Comparison of ENCODE assay signal across 21 mouse cellular contexts in the genomic region with DNA sequence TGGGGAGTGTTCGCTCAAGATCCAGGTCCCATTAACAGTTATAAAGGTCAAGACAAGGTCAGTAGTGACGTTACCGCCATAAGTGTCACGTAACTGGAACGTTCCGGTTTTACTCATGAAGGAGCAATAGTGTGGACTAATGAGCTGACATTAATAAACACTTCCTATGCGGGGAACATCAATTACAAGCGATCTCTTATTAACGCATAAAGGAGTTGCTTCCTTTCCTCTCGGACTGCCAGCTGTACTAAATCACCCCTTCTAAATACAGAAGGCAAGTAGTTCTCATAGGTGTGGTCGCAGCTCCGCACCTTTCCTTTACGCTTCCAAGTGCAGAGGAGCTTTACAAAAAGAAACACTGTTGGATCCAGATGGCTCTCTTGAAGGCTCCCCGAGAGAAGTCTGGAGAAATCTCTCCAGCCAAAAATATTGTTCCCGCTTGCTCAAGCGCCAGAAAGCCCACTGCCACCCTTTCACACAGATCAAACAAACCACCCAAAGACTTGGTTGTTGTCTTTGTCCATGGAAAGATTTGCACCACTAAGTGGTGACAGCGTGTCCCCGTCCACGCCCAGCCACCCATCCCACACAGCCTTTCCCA.
DNase-seq lines count a peak whose midpoint lies in the region; ATAC-seq and TF ChIP-seq lines count a peak whose summit lies in the region.
"Had no signal": no experiment of that assay in that cellular context is flagged by ENCODE, and none has a peak within 500 bp of the region (broad histone marks: within the 10 kb centered on the region; RNA-seq: fewer than 3 reads in every experiment).

No protein-coding gene starts in this region.

- peaks cover 11% of the 10 kb centered on the region for H3K4me1 ChIP-seq in forebrain, embryonic 11.5 days (replicated peaks; ENCODE audit: control insufficient read depth, insufficient read depth, low read length)
- peaks cover 14% of the 10 kb centered on the region for H3K4me1 ChIP-seq in forebrain, embryonic 15.5 days
- peaks cover 37% of the 10 kb centered on the region for H3K4me1 ChIP-seq in limb, embryonic 12.5 days (replicated peaks)
- H3K4me1 ChIP-seq: embryonic facial prominence, embryonic 12.5 days; liver, embryonic 13.5 days had no signal

- no peak for TF ChIP-seq CTCF in left cerebral cortex, adult 2 months (IDR thresholded peaks at IDR 0.05)

- DNase-seq in forebrain, embryonic 11.5 days (ENCODE audit: low spot score): peak; percentile 41
- DNase-seq in left cerebral cortex, postnatal 4 days: peak; percentile 63
- no peak for DNase-seq in left cerebral cortex, adult 2 months (ENCODE audit: extremely low spot score in 1 of 2, low spot score in 2 of 2)
- DNase-seq in cerebellum, adult 9-10 months: peak; percentile 74
- no peak for DNase-seq in lung, postnatal 4 days
- DNase-seq in urinary bladder, postnatal 4 days (ENCODE audit: low spot score in 2 of 2): no peak
- DNase-seq: adrenal gland, postnatal 36 days; gastrocnemius, adult 2 months; heart, postnatal 36 days; kidney, postnatal 25 days; layer of hippocampus, adult 9-11 months; liver, embryonic 13.5 days; lung, postnatal 10 days; right cerebral cortex, postnatal 25 days; thymus, postnatal 36 days had no signal

- no peaks in the 10 kb centered on the region for H3K36me3 ChIP-seq in forebrain, embryonic 11.5 days (ENCODE audit: control insufficient read depth, insufficient read depth, low read length)
- H3K36me3 ChIP-seq in forebrain, embryonic 15.5 days: no peaks in the 10 kb centered on the region
- no peaks in the 10 kb centered on the region for H3K36me3 ChIP-seq in limb, embryonic 12.5 days
- H3K36me3 ChIP-seq: embryonic facial prominence, embryonic 12.5 days; liver, embryonic 13.5 days had no signal

- no peak overlapping the region for H3K4me3 ChIP-seq in forebrain, embryonic 11.5 days (ENCODE audit: low read depth, low read length)
- no peak overlapping the region for H3K4me3 ChIP-seq in forebrain, embryonic 15.5 days
- H3K4me3 ChIP-seq in left cerebral cortex, adult 2 months: no peak overlapping the region
- H3K4me3 ChIP-seq in limb, embryonic 12.5 days (replicated peaks): no peak overlapping the region
- H3K4me3 ChIP-seq: embryonic facial prominence, embryonic 12.5 days; gastrocnemius, adult 2 months; liver, embryonic 13.5 days; myocyte had no signal

- H3K9me3 ChIP-seq in forebrain, embryonic 11.5 days (ENCODE audit: control insufficient read depth, low read length): no peaks in the 10 kb centered on the region
- H3K9me3 ChIP-seq in forebrain, embryonic 15.5 days: no peaks in the 10 kb centered on the region
- H3K9me3 ChIP-seq in limb, embryonic 12.5 days: no peaks in the 10 kb centered on the region
- H3K9me3 ChIP-seq: embryonic facial prominence, embryonic 12.5 days; liver, embryonic 13.5 days had no signal

- no peak; the same call in 1 of the 2 replicates for ATAC-seq in forebrain, embryonic 11.5 days (replicated peaks; ENCODE audit: low FRiP score)
- no peak for ATAC-seq in forebrain, embryonic 15.5 days (replicated peaks)
- no peak for ATAC-seq in limb, embryonic 12.5 days (ENCODE audit: insufficient number of reproducible peaks, insufficient read depth, low FRiP score, low TSS enrichment, low read depth)
- ATAC-seq: intestine, postnatal 0 days had no signal

- H3K27ac ChIP-seq in forebrain, embryonic 11.5 days (ENCODE audit: low read depth, low read length): no peak overlapping the region
- no peak overlapping the region for H3K27ac ChIP-seq in forebrain, embryonic 15.5 days (replicated peaks)
- no peak overlapping the region for H3K27ac ChIP-seq in left cerebral cortex, adult 2 months
- H3K27ac ChIP-seq in limb, embryonic 12.5 days: no peak overlapping the region
- H3K27ac ChIP-seq: embryonic facial prominence, embryonic 12.5 days; gastrocnemius, adult 2 months; liver, embryonic 13.5 days had no signal

- H3K9ac ChIP-seq in forebrain, embryonic 11.5 days (ENCODE audit: low read length): peak overlapping the region; percentile 3; the same call in 1 of the 2 replicates
- H3K9ac ChIP-seq in forebrain, embryonic 15.5 days (replicated peaks): no peak overlapping the region
- no peak overlapping the region for H3K9ac ChIP-seq in limb, embryonic 12.5 days (replicated peaks)
- H3K9ac ChIP-seq: embryonic facial prominence, embryonic 12.5 days; liver, embryonic 13.5 days had no signal

- intact Hi-C loops in left cerebral cortex, postnatal 4 days (cut with DNase I): loop anchor here (10.0 kb wide), 2 partner anchors 164 to 486 kb away; no protein-coding TSS in a partner anchor
- intact Hi-C loops in left cerebral cortex, adult 2 months (cut with DNase I): no loop called here

- no peak overlapping the region for H3K4me2 ChIP-seq in forebrain, embryonic 11.5 days (ENCODE audit: low read depth, low read length, severe bottlenecking)
- no peak overlapping the region for H3K4me2 ChIP-seq in forebrain, embryonic 15.5 days (replicated peaks)
- H3K4me2 ChIP-seq in limb, embryonic 12.5 days: peak overlapping the region; percentile 26
- H3K4me2 ChIP-seq: embryonic facial prominence, embryonic 12.5 days; heart, embryonic 11.5 days; liver, embryonic 13.5 days had no signal

- H3K27me3 ChIP-seq in forebrain, embryonic 11.5 days (ENCODE audit: control insufficient read depth, insufficient read depth, low read length): peaks cover 3% of the 10 kb centered on the region; the same call in 1 of the 2 replicates
- H3K27me3 ChIP-seq in forebrain, embryonic 15.5 days: peaks cover 27% of the 10 kb centered on the region
- H3K27me3 ChIP-seq in limb, embryonic 12.5 days: peaks cover 37% of the 10 kb centered on the region
- H3K27me3 ChIP-seq: liver, embryonic 13.5 days had no signal

- WGBS in forebrain, embryonic 11.5 days: 63% methylated on average over 19 of the region's 19 CpGs
- WGBS in forebrain, embryonic 15.5 days: 35% methylated on average over 19 of the region's 19 CpGs
- 39% methylated on average over 19 of the region's 19 CpGs for WGBS in limb, embryonic 12.5 days

Comparison
In these comparisons a context has a peak if more than half of its experiments do, and no peak if none do; other contexts are left out.
1. DNase-seq: peak in forebrain, embryonic 11.5 days (single experiment), left cerebral cortex, postnatal 4 days (single experiment) and cerebellum, adult 9-10 months (single experiment); none in left cerebral cortex, adult 2 months (0 of 2), lung, postnatal 4 days (0 of 2) and urinary bladder, postnatal 4 days (0 of 2).